Mouse (Mus musculus): ENCODE measurements around the gene Wfdc12. TPM values are rescaled to one million over a fixed set of nuclear protein-coding genes. Genes with fewer than 3 reads are reported as not detected.

The Wfdc12 gene
- polyA plus RNA-seq, 1 experiment from 2014 or later = not detected

DNA sequence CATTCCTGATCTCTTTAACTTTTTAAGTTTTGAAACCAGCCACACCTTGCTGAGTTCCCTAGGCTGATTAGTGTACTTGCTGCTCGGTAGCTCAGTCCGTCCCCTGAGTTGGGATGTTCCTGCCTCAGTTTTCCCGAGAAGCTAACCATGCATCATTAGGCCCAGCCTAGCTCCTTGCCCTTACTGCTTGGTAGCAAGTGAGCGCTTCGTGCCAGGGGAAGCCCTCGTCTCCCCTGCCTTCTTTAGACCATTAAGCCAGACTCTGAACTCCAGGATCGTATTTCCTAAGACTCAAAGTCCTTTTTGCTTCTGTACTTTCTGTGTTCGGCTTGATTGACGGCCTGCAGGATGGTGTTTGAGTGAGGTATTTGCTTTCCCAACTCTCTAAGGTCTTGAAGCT lies 7.1 kb downstream of the Wfdc12 start:
- 51% methylated on average over 9 of the region's 9 CpGs for WGBS
- ATAC-seq (ENCODE audit: low read depth) (no peak), DNase-seq (ENCODE audit: low spot score) (no peak)
- Histone ChIP-seq H3K9ac (ENCODE audit: low read depth, low read length) (no peak overlapping the region), H3K4me1 (ENCODE audit: control insufficient read depth, insufficient read depth, low read length) (no peaks in the 10 kb centered on the region), H3K4me3 (ENCODE audit: low read depth, low read length) (no peak overlapping the region), H3K4me2 (ENCODE audit: low read depth, low read length) (no peak overlapping the region), H3K36me3 (ENCODE audit: control insufficient read depth, insufficient read depth, low read length) (no peaks in the 10 kb centered on the region), H3K27ac (replicated peaks; ENCODE audit: low read depth, low read length) (no peak overlapping the region), H3K9me3 (ENCODE audit: control insufficient read depth, low read length) (no peaks in the 10 kb centered on the region), H3K27me3 (replicated peaks; ENCODE audit: control insufficient read depth, insufficient read depth, low read length) (no peaks in the 10 kb centered on the region)

DNA sequence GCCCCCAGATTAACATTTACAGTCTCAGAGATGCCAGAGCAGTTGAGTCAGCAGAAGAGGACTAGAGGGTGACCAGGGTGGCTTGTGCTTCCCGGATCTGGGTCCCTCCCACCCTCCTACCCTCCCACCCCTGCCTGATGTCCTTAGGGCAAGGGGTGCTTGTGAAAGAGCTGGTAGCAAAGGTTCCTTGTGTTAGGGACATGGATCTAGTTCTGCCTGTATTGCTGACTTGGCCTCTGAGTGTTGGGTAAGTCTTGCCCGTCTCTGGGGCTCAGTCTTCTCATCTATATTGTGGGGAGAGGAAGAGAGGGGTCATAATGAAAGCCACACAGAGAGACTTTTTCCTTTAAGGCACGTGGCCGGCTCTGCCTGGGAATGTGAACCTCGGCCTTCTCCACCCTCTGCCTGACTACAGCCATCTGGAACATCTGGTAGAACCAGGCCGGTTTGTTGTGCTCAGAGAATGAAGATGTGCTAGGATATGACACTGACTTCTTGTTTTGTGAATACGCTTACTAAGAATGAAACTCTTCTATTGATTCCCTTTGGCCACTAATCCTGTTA lies 7.6 kb downstream of the Wfdc12 start, which contains the start of gene Wfdc5:
Gene Wfdc5 (minus strand): TSS at position 51 of the 564 bp plus-strand sequence.
- Histone ChIP-seq H3K27me3 (replicated peaks; ENCODE audit: control insufficient read depth, insufficient read depth, low read length) (no peaks in the 10 kb centered on the region), H3K4me2 (ENCODE audit: low read depth, low read length) (no peak within 1 kb of the TSS), H3K4me3 (ENCODE audit: low read depth, low read length) (no peak within 1 kb of the TSS), H3K27ac (replicated peaks; ENCODE audit: low read depth, low read length) (no peak within 1 kb of the TSS), H3K9ac (ENCODE audit: low read depth, low read length) (no peak within 1 kb of the TSS), H3K36me3 (ENCODE audit: control insufficient read depth, insufficient read depth, low read length) (no peaks in the 10 kb centered on the region), H3K9me3 (ENCODE audit: control insufficient read depth, low read length) (no peaks in the 10 kb centered on the region), H3K4me1 (ENCODE audit: control insufficient read depth, insufficient read depth, low read length) (no peaks in the 10 kb centered on the region)
- DNase-seq (ENCODE audit: low spot score) (no peak), ATAC-seq (ENCODE audit: low read depth) (no peak)
- WGBS = 65% methylated on average over 7 of the region's 7 CpGs

DNA sequence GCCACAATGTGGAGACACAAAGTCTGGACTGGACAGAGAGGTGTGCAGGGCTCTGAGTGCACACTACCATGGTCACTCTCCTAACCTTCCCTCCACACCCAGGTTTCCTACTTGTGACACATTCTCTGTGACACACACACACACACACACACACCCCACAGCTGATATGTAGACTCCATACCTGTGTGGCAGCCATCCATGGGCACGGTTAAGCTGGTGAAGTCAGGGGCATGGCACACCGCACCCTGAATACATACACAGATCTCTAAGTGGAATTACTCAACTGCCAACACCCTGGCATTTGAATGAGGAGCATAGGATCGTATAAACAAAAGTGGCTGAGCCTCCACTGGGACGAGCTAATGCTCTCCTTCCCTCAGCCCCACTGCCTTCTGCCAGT lies 9.6 kb downstream of the Wfdc12 start:
- 94% methylated on average over 4 of the region's 4 CpGs for WGBS

DNA sequence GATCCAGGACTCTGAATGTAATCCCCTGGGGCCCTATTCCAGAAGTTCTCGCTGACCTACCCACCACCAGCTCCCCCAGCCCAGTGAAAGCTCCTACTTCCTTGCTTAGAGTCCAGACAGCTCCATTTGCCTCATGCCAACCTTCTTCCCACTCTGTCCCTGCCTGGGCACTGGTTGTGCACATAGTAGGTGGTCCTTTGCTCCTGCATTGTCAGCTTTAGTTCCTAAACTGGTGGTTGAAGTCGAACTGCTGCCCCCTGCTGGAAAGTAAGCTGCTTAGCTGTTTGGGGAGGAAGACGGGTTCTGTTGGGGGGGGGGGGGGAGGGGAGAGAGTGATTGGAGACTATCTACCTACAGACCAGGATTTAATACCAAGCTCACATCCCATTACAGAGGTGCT lies 10.3 kb downstream of the Wfdc12 start:
- ATAC-seq (ENCODE audit: low read depth) = no peak
- Histone ChIP-seq H3K36me3 (ENCODE audit: control insufficient read depth, insufficient read depth, low read length) (no peaks in the 10 kb centered on the region), H3K4me3 (ENCODE audit: low read depth, low read length) (no peak overlapping the region), H3K4me1 (ENCODE audit: control insufficient read depth, insufficient read depth, low read length) (peaks cover 2% of the 10 kb centered on the region; the same call in 1 of the 2 replicates), H3K27me3 (replicated peaks; ENCODE audit: control insufficient read depth, insufficient read depth, low read length) (no peaks in the 10 kb centered on the region), H3K27ac (replicated peaks; ENCODE audit: low read depth, low read length) (no peak overlapping the region), H3K9ac (ENCODE audit: low read depth, low read length) (no peak overlapping the region), H3K4me2 (ENCODE audit: low read depth, low read length) (no peak overlapping the region), H3K9me3 (ENCODE audit: control insufficient read depth, low read length) (no peaks in the 10 kb centered on the region)
- no peak for DNase-seq (ENCODE audit: low spot score)
- 41% methylated on average over 3 of the region's 3 CpGs for whole genome bisulfite sequencing

More for the DNA sequence above, 9.6 kb downstream of the Wfdc12 start:
- Histone ChIP-seq H3K27me3 (replicated peaks; ENCODE audit: control insufficient read depth, insufficient read depth, low read length) (no peaks in the 10 kb centered on the region), H3K36me3 (ENCODE audit: control insufficient read depth, insufficient read depth, low read length) (no peaks in the 10 kb centered on the region), H3K9ac (ENCODE audit: low read depth, low read length) (no peak overlapping the region), H3K9me3 (ENCODE audit: control insufficient read depth, low read length) (no peaks in the 10 kb centered on the region), H3K4me3 (ENCODE audit: low read depth, low read length) (no peak overlapping the region), H3K27ac (replicated peaks; ENCODE audit: low read depth, low read length) (no peak overlapping the region), H3K4me2 (ENCODE audit: low read depth, low read length) (no peak overlapping the region), H3K4me1 (ENCODE audit: control insufficient read depth, insufficient read depth, low read length) (no peaks in the 10 kb centered on the region)
- no peak for DNase-seq (ENCODE audit: low spot score)
- no peak for ATAC-seq (ENCODE audit: low read depth)

GRCm38 (mm10) chr2:164177831-164178230 lies 12.6 kb downstream of the Wfdc12 start:
- Histone ChIP-seq H3K36me3 (ENCODE audit: control insufficient read depth, insufficient read depth, low read length) (no peaks in the 10 kb centered on the region), H3K9ac (ENCODE audit: low read depth, low read length) (no peak overlapping the region), H3K27me3 (replicated peaks; ENCODE audit: control insufficient read depth, insufficient read depth, low read length) (no peaks in the 10 kb centered on the region), H3K4me3 (ENCODE audit: low read depth, low read length) (no peak overlapping the region), H3K4me1 (ENCODE audit: control insufficient read depth, insufficient read depth, low read length) (peaks cover 7% of the 10 kb centered on the region), H3K4me2 (ENCODE audit: low read depth, low read length) (no peak overlapping the region), H3K9me3 (ENCODE audit: control insufficient read depth, low read length) (no peaks in the 10 kb centered on the region), H3K27ac (replicated peaks; ENCODE audit: low read depth, low read length) (no peak overlapping the region)
- ATAC-seq (ENCODE audit: low read depth) (no peak), DNase-seq (ENCODE audit: low spot score) (no peak)
- WGBS = 66% methylated on average over 5 of the region's 5 CpGs

DNA sequence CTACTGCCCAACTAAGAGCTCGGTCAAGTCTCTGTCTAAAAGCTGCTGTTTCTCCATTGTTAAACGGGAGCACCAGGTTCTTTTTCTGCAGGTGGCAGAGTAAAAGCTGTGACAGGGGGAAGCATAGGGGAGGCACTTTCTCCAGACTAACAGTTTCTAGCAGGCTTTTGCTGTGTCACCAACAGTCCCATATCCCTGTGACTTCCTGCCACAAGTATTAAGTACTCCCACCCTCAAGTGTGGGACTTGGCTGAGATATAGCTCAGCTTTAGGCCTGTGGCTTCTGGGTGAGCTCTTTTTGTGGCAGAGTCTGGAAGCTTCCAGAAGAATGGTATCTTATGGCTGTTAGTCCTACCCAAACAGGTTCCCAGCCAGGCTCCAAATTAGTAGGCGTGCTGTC lies 14.6 kb downstream of the Wfdc12 start:
- Histone ChIP-seq H3K4me2 (ENCODE audit: low read depth, low read length) (no peak overlapping the region), H3K36me3 (ENCODE audit: control insufficient read depth, insufficient read depth, low read length) (no peaks in the 10 kb centered on the region), H3K9me3 (ENCODE audit: control insufficient read depth, low read length) (no peaks in the 10 kb centered on the region), H3K27ac (replicated peaks; ENCODE audit: low read depth, low read length) (no peak overlapping the region), H3K4me1 (ENCODE audit: control insufficient read depth, insufficient read depth, low read length) (peaks cover 14% of the 10 kb centered on the region), H3K27me3 (replicated peaks; ENCODE audit: control insufficient read depth, insufficient read depth, low read length) (peaks cover 16% of the 10 kb centered on the region), H3K4me3 (ENCODE audit: low read depth, low read length) (no peak overlapping the region), H3K9ac (ENCODE audit: low read depth, low read length) (no peak overlapping the region)
- DNase-seq (ENCODE audit: low spot score) = no peak
- no peak for ATAC-seq (ENCODE audit: low read depth)
- WGBS = 82% methylated on average over 3 of the region's 3 CpGs

DNA sequence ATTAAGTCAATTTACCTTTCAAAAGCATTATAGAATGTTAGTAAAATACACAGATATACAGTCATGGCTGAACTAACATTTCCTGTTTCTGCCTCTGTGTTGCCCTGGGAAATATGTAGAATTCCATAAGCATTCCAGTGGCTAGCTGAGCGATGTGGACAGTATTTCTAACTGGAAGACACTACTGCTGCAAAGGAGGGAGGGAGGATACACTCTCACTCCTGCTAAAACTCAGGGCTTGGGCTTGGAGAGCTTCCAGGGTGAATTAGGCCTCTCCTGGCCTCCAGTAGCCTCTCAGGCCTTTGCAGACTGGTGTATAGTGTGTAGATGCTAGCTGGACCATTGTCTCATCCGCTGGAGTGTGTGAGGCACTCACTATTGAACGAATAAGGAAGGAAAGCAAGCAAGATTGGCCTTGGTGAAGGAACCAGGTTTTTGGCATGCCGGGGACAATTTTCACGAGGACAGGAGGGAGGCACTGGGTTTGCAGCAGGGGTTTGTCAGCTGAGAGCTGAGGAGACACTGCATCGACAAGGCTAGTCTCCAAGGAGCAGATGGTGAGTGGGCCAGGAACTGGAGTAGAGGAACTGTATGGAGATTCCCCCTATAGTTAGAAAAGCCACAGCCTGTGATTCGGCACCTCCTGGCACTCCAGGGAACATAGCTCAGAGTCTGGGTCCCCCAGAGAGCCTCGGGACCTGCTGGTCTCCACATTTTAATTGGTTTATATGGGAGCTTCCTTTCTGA lies 15.6 kb downstream of the Wfdc12 start:
- Histone ChIP-seq H3K36me3 (ENCODE audit: control insufficient read depth, insufficient read depth, low read length) (no peaks in the 10 kb centered on the region), H3K4me3 (ENCODE audit: low read depth, low read length) (no peak overlapping the region), H3K4me1 (ENCODE audit: control insufficient read depth, insufficient read depth, low read length) (peaks cover 20% of the 10 kb centered on the region), H3K9me3 (ENCODE audit: control insufficient read depth, low read length) (no peaks in the 10 kb centered on the region), H3K27me3 (replicated peaks; ENCODE audit: control insufficient read depth, insufficient read depth, low read length) (peaks cover 27% of the 10 kb centered on the region), H3K9ac (ENCODE audit: low read depth, low read length) (no peak overlapping the region), H3K4me2 (ENCODE audit: low read depth, low read length) (no peak overlapping the region), H3K27ac (replicated peaks; ENCODE audit: low read depth, low read length) (no peak overlapping the region)
- ATAC-seq (ENCODE audit: low read depth) (no peak), DNase-seq (ENCODE audit: low spot score) (peak; percentile 26)
- WGBS = 69% methylated on average over 8 of the region's 8 CpGs

GRCm38 (mm10) chr2:164173394-164173793 lies 17.0 kb downstream of the Wfdc12 start:
- H3K9me3 ChIP-seq (ENCODE audit: control insufficient read depth, low read length) = no peaks in the 10 kb centered on the region
- no peak overlapping the region for H3K27ac ChIP-seq (replicated peaks; ENCODE audit: low read depth, low read length)
- peaks cover 41% of the 10 kb centered on the region for H3K27me3 ChIP-seq (replicated peaks; ENCODE audit: control insufficient read depth, insufficient read depth, low read length)
- DNase-seq (ENCODE audit: low spot score) (no peak), ATAC-seq (ENCODE audit: low read depth) (no peak)
- H3K4me1 ChIP-seq (ENCODE audit: control insufficient read depth, insufficient read depth, low read length) = peaks cover 24% of the 10 kb centered on the region
- no peak overlapping the region for H3K4me3 ChIP-seq (ENCODE audit: low read depth, low read length)
- WGBS = 55% methylated on average over 3 of the region's 3 CpGs
- H3K4me2 ChIP-seq (ENCODE audit: low read depth, low read length) = no peak overlapping the region
- no peaks in the 10 kb centered on the region for H3K36me3 ChIP-seq (ENCODE audit: control insufficient read depth, insufficient read depth, low read length)
- no peak overlapping the region for H3K9ac ChIP-seq (ENCODE audit: low read depth, low read length)

DNA sequence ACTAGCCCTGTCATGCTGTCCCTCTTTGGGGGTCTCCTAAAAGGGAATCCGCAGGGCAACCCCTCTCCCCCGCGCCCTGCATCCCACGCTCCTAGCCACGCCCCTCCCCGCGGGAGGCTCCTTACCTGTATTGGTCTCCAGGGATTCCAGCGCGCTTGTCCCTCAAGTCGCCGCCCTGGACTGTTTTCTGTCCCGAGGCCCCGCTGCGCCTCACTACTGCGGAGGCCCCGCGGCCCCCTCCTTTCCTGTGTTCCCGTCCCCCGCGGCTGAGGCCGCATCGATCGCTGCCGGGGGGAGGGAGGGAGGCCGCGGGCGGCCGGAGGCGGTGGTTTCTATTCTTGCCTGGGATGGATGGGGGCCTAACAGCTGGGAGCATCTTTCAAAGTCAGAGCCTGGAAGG lies 19.5 kb downstream of the Wfdc12 start, which contains the start of gene Kcns1:
Gene Kcns1 (minus strand): TSS at position 212 of the 400 bp plus-strand sequence.
- Histone ChIP-seq H3K27me3 (replicated peaks; ENCODE audit: control insufficient read depth, insufficient read depth, low read length) (peaks cover 66% of the 10 kb centered on the region), H3K4me3 (ENCODE audit: low read depth, low read length) (peak within 1 kb of the TSS; percentile 37), H3K4me2 (ENCODE audit: low read depth, low read length) (peak within 1 kb of the TSS; percentile 68), H3K4me1 (ENCODE audit: control insufficient read depth, insufficient read depth, low read length) (peaks cover 31% of the 10 kb centered on the region), H3K27ac (replicated peaks; ENCODE audit: low read depth, low read length) (no peak within 1 kb of the TSS), H3K9me3 (ENCODE audit: control insufficient read depth, low read length) (no peaks in the 10 kb centered on the region), H3K36me3 (ENCODE audit: control insufficient read depth, insufficient read depth, low read length) (no peaks in the 10 kb centered on the region), H3K9ac (ENCODE audit: low read depth, low read length) (peak within 1 kb of the TSS; percentile 55)
- DNase-seq (ENCODE audit: low spot score) (no peak), ATAC-seq (ENCODE audit: low read depth) (no peak)
- WGBS = 0% methylated on average over 16 of the region's 29 CpGs
